Mouse (Mus musculus): ENCODE results near the gene Sod2. TPM values are rescaled to one million over a fixed set of nuclear protein-coding genes. Genes with fewer than 3 reads are reported as not detected.
"Not testable (repeated sequence)": the region's sequence is repeated elsewhere in the genome, so short reads cannot be mapped to it uniquely, and the experiment has no call there.

The Sod2 gene
- polyA plus RNA-seq, 1 experiment from 2014 or later: 149 TPM

DNA sequence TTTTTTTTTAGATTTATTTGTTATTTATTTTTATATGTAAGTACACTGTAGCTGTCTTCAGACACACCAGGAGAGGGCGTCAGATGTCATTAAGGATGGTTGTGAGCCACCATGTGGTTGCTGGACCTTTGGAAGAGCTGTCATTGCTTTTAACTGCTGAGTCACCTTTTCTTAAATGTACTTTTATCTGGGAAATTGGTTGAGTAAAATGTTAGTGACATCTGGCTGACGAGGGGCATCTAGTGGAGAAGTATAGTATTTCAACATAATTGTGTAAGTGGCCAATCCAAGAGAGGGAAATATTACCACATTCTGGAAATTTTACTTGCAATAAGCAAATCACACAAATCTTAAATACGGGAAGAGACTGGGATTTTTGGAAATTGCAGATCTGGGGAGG lies 3.2 kb downstream of the Sod2 start:
- ATAC-seq (ENCODE audit: low read depth): no peak
- no peak overlapping the region for H3K4me2 ChIP-seq
- no peak overlapping the region for H3K4me3 ChIP-seq (replicated peaks)
- no peak overlapping the region for H3K27ac ChIP-seq
- no peaks in the 10 kb centered on the region for H3K27me3 ChIP-seq
- H3K9ac ChIP-seq: no peak overlapping the region
- WGBS (ENCODE audit: insufficient replicate concordance): 20% methylated on average over 3 of the region's 3 CpGs
- DNase-seq: peak; percentile 47
- H3K4me1 ChIP-seq (replicated peaks): peaks cover 35% of the 10 kb centered on the region
- no peaks in the 10 kb centered on the region for H3K9me3 ChIP-seq (replicated peaks)
- H3K36me3 ChIP-seq: peaks cover 43% of the 10 kb centered on the region

DNA sequence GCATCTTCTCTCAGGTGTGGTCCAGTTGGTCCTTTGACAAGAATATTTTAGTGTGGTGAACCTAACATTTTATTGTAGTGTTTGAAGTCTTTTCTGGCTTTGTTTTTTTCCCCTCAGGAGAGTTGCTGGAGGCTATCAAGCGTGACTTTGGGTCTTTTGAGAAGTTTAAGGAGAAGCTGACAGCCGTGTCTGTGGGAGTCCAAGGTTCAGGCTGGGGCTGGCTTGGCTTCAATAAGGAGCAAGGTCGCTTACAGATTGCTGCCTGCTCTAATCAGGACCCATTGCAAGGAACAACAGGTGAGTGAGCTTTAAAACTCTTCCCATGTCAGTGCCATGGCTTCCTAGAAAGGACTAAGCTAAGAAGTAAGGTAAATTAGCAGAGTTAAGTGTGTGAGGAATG lies 6.7 kb downstream of the Sod2 start:
- Histone ChIP-seq H3K9me3 (replicated peaks) (no peaks in the 10 kb centered on the region), H3K4me3 (replicated peaks) (no peak overlapping the region), H3K36me3 (peaks cover 59% of the 10 kb centered on the region), H3K4me1 (replicated peaks) (peaks cover 15% of the 10 kb centered on the region), H3K27me3 (no peaks in the 10 kb centered on the region), H3K9ac (no peak overlapping the region), H3K4me2 (no peak overlapping the region), H3K27ac (no peak overlapping the region)
- no peak for DNase-seq
- 74% methylated on average over 3 of the region's 3 CpGs for WGBS (ENCODE audit: insufficient replicate concordance)
- no peak for ATAC-seq (ENCODE audit: low read depth)

DNA sequence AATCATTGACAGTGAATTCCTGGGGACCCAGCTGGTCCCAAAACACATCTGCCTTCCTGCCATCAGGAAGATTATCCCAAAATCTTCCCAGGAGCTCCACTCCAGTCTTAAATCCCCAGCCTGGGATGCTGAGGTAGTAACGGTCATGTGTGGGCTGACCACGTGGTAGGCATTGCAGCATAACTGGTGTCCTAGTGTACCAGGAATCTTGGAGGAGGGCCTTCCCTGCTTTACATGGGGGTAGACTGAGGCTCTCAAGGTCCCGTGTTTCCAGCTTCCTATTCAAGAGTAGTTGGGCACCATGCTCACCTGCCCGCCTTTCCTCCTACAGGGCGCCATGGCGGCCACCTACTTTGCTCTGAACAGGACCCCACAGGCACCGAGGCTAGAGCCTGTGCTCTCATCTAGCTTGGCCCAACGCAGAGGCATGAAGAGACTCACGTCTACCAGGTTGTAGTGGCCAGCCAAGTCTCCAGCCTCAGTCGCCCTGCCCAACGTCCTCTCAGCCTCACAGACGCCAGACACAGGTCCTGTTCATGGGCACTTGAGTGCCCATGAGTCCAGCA lies 30.1 kb downstream of the Sod2 start:
- not testable (repeated sequence) for H3K4me1 ChIP-seq (replicated peaks); H3K36me3 ChIP-seq; ATAC-seq (ENCODE audit: low read depth); H3K27me3 ChIP-seq; H3K4me3 ChIP-seq (replicated peaks); H3K9ac ChIP-seq; H3K27ac ChIP-seq; DNase-seq; H3K9me3 ChIP-seq (replicated peaks); H3K4me2 ChIP-seq
- 45% methylated on average over 3 of the region's 12 CpGs for WGBS (ENCODE audit: insufficient replicate concordance)

DNA sequence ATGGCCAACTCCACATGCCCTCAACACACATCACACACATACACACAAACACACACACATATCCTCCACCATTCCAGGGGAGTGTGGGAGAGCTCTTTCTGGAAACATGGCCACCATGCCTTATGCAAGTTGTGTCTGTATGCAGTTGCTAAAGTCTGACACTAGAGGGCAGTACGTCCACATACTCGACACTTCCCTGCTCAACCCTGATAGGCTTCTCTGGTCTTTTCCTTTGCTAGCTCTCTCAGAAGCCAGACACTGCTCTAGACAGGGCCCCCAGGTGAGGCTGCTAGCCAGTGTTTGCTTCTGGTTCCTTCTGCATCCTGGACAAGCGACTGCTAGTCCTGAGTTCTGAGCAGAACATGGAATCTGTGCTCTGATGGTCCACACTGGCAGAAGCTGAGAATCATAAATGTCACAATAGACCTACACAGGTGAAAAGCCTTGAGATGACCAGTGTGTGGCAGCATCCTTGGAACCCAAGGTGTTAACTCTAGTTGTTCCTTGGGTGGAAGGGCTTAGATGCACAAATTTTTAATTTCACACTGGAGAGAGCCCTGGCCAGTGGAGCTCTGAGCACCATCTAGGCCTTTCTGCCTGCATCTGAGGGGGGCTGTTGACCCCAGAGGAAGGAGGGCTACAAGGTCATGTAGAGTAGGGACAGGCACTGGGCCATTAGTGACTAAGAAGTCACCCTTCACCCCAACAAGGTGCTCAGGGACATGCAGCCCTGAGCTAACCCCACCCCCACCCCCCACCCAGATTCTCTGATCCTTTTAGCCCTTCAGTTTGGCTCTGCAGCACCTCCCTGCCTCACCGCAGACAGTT lies 37.4 kb downstream of the Sod2 start:
- peak; percentile 65 for ATAC-seq (ENCODE audit: low read depth)

DNA sequence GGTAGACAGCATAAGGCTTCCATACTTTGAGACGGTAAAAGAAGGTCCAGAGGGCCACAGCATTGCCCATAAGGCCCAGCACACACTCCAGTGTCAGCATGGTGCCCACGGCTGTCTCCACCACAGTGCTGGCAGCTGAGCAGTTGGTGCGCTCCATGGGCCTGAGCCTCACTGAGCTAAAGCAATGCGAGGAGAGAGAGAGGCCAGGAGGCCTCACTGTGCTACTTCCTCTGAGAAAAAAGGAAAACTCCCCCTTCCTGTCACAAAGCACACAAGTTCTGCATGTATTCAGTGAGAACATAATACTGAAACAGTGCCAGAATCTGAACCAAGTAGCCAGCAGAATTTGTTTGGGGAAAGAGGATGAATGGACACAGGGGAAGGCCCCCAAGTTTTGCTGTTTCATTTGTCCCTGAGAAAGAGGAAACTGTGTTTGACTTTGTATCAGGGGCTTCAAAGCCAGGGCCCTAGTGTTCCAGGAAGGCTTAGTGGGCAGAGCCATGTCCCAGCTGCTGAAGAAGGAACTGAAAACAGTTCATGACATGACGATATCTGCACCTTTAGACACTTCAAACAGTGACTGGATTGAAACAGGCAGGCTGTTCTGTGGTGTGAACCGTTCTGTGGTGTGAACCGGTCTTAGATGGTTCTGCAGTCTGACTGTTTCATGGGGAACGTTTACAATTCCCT lies 45.6 kb downstream of the Sod2 start, which contains the start of gene Gpr31b:
Gpr31b (minus strand) TSS at position 173 of the 690 bp plus-strand sequence.
- DNase-seq; H3K27me3 ChIP-seq; H3K4me2 ChIP-seq; H3K9me3 ChIP-seq (replicated peaks); H3K4me1 ChIP-seq (replicated peaks); ATAC-seq (ENCODE audit: low read depth); H3K36me3 ChIP-seq; H3K27ac ChIP-seq; H3K9ac ChIP-seq; H3K4me3 ChIP-seq (replicated peaks): not testable (repeated sequence)
- WGBS (ENCODE audit: insufficient replicate concordance): 50% methylated on average over 2 of the region's 8 CpGs

More for the DNA sequence above, 37.4 kb downstream of the Sod2 start:
- H3K36me3 ChIP-seq; H3K4me3 ChIP-seq (replicated peaks); H3K9ac ChIP-seq; H3K9me3 ChIP-seq (replicated peaks); H3K27ac ChIP-seq; H3K4me1 ChIP-seq (replicated peaks); H3K4me2 ChIP-seq; H3K27me3 ChIP-seq: not testable (repeated sequence)
- peak; percentile 22 for DNase-seq
- 4% methylated on average over 3 of the region's 4 CpGs for WGBS (ENCODE audit: insufficient replicate concordance)

DNA sequence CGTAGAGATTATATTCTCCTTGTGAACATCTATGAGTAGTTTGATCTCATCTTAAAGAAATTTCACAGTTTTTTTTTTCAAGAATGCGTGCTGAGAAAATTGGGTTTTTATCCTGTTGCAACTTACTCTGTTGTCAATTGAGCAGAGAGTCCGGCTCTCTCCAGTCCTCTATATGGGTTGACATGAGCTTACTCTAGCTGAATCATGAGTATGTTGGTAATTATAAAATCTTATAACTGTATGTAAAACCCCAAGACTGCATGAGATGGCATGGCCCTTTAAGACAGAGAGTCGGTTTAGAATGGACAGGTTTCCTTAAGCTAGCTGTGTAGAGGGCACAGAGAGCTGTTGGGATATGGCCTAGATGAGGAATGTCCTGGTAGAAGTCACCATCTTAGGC lies 54.2 kb downstream of the Sod2 start, which contains the start of gene Tcp10b:
Tcp10b (plus strand) TSS at position 301 of the 400 bp plus-strand sequence.
- H3K9ac ChIP-seq; H3K36me3 ChIP-seq; H3K4me2 ChIP-seq; H3K4me3 ChIP-seq (replicated peaks); H3K4me1 ChIP-seq (replicated peaks); H3K9me3 ChIP-seq (replicated peaks); ATAC-seq (ENCODE audit: low read depth); H3K27me3 ChIP-seq; DNase-seq; H3K27ac ChIP-seq: not testable (repeated sequence)
- WGBS (ENCODE audit: insufficient replicate concordance): 67% methylated on average over 4 of the region's 4 CpGs

DNA sequence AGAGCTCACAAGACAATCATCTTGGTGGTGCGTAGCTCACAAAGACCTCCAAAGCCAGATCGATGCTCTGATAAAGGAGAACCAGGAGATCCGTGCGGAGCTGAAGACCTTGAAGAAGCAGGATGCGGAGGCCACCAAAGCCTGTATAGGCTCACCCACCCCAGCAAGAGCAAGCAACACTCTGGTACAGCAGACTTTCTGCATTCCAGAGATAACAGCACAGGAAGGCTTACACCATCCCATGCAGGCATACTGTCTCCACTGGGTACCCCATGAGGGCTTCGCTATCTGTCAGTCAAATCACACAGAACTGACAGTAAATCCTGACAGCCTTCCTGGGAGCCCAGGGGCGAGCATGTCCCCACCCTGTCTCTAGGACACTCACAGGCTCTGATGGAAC lies 56.2 kb downstream of the Sod2 start:
- ATAC-seq (ENCODE audit: low read depth); H3K4me2 ChIP-seq; H3K4me3 ChIP-seq (replicated peaks); H3K27ac ChIP-seq; H3K9me3 ChIP-seq (replicated peaks); H3K36me3 ChIP-seq; H3K27me3 ChIP-seq; DNase-seq; H3K9ac ChIP-seq; H3K4me1 ChIP-seq (replicated peaks): not testable (repeated sequence)
- WGBS (ENCODE audit: insufficient replicate concordance): 41% methylated on average over 5 of the region's 7 CpGs

DNA sequence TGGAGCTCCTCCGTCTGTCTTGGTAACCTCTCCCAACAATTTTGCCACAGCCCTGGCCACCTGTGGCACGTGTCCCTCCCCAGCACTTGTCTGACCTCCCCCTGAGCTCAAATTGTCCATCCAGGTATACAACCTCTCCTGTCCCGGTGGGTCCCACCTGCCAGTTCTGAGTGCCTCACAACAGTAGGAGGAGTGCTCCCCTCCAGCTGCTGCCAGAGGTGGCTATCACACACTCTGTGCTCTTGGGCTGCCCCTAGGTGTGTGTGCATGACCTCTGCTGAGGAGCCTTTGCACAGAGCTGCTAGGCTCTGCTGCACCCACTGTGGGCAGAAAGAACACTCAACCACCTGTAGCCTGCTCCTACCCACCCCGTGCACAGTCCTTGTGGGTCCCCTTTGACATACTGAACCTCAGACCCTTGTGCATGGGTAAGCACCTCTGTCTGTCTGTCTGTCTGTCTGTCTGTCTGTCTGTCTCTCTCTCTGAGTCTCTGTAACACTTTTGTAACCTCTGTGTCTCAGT lies 61.3 kb downstream of the Sod2 start:
- DNase-seq; H3K4me3 ChIP-seq (replicated peaks); H3K27ac ChIP-seq; H3K9me3 ChIP-seq (replicated peaks); H3K9ac ChIP-seq; H3K4me1 ChIP-seq (replicated peaks); H3K36me3 ChIP-seq; ATAC-seq (ENCODE audit: low read depth); H3K4me2 ChIP-seq; H3K27me3 ChIP-seq: not testable (repeated sequence)
- 67% methylated on average over 1 of the region's 4 CpGs for WGBS (ENCODE audit: insufficient replicate concordance)

DNA sequence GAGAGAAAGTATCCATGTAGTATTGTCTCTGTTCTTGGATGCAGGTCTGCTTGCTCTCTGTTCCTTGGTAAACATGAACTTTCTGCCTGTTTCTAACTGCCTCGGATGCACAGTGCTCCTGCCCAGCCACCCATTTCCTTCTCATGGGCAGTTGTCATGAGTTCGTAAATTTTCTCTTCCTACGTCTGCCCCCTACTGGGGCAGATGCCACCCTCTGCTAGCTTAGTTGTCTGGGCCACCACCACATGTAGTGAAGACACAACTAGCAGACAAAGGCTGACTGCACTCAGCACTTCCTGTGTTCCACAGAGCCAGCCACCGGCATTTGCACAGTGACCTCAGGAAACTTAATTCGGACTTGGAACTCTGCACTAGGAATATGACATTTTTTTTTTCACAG lies 62.6 kb downstream of the Sod2 start:
- not testable (repeated sequence) for DNase-seq; H3K4me3 ChIP-seq (replicated peaks); H3K36me3 ChIP-seq; H3K27me3 ChIP-seq; H3K4me1 ChIP-seq (replicated peaks); ATAC-seq (ENCODE audit: low read depth); H3K27ac ChIP-seq; H3K9me3 ChIP-seq (replicated peaks); H3K9ac ChIP-seq; H3K4me2 ChIP-seq
- 43% methylated on average over 4 of the region's 5 CpGs for WGBS (ENCODE audit: insufficient replicate concordance)
